Mouse (Mus musculus) bone marrow macrophage, adult 2 months (primary cell): Measurements from ENCODE around the gene Ncam2. TPM values are rescaled to one million over a fixed set of nuclear protein-coding genes. Genes with fewer than 3 reads are reported as not detected.

Source experiments
- H3K27ac ChIP-seq: 2 replicates; pipeline ENCODE4 v1.5.1; 2012; ENCODE audit warnings: low read depth, low read length; ENCODE audit not compliant: insufficient read depth
- H3K4me1 ChIP-seq: 2 replicates; pipeline ENCODE4 v1.6.1; 2012; ENCODE audit warnings: low read length; ENCODE audit not compliant: control insufficient read depth, insufficient read depth
- H3K4me3 ChIP-seq: 2 replicates; pipeline ENCODE4 v1.5.1; 2012; ENCODE audit warnings: mild to moderate bottlenecking, low read length, moderate library complexity; ENCODE audit not compliant: insufficient read depth
- CTCF ChIP-seq: IDR thresholded peaks from 2 replicates; pipeline ENCODE4 v1.5.1; 2012; ENCODE audit warnings: low read depth, mild to moderate bottlenecking, low read length, moderate library complexity
- POLR2A ChIP-seq: IDR thresholded peaks from 2 replicates; pipeline ENCODE4 v1.6.1; 2012; ENCODE audit warnings: mild to moderate bottlenecking, low read depth, low read length, borderline replicate concordance
- polyA plus RNA-seq: library from polyadenylated mRNA; stranded (reverse); fragments of >200 nt; gene quantifications from 2 replicates; pipeline ENCODE4 v1.2.4, GENCODE M21; 2012; ENCODE audit not compliant: missing spikeins, insufficient read depth, insufficient read length

Ncam2 gene
- polyA plus RNA-seq, 1 experiment, result 0.16 TPM

GRCm38 (mm10) chr16:81202721-81203161 lies 2.2 kb downstream of the Ncam2 start:
- Histone ChIP-seq H3K4me1 (no peaks in the 10 kb centered on the region), H3K27ac (no peak overlapping the region), H3K4me3 (no peak overlapping the region)
- no peak for TF ChIP-seq POLR2A
- no peak for TF ChIP-seq CTCF

GRCm38 (mm10) chr16:81204405-81205034 lies 4.0 kb downstream of the Ncam2 start:
- Histone ChIP-seq H3K4me3 (no peak overlapping the region), H3K4me1 (no peaks in the 10 kb centered on the region)
- TF ChIP-seq POLR2A (no peak), CTCF (no peak)

DNA sequence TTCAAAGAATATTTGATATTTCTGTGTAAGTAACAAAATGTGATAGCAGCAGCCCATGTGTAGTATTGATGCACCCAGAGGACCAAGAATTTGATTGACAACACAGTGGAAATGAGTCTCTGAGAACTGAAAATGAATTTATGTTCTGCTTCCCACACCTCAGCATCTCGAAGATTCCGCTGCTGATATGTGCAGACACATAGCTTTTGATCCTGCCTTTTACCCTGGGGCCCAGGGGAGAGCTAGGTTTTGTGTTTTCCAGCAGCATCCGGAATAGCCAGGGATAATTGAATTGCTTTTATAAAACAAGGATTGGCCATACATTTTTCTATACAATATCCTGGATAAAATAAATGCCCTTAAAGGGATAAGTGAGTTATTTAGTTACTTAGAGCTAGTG lies 20.7 kb downstream of the Ncam2 start:
- H3K27ac ChIP-seq, result no peak overlapping the region
- no peak overlapping the region for H3K4me3 ChIP-seq
- TF ChIP-seq CTCF (no peak), POLR2A (no peak)
- no peaks in the 10 kb centered on the region for H3K4me1 ChIP-seq

More at GRCm38 (mm10) chr16:81204405-81205034, 4.0 kb downstream of the Ncam2 start:
- no peak overlapping the region for H3K27ac ChIP-seq

- H3K4me3 ChIP-seq, result no peak overlapping the region
- H3K4me1 ChIP-seq, result no peaks in the 10 kb centered on the region
- no peak overlapping the region for H3K27ac ChIP-seq
- TF ChIP-seq POLR2A (no peak), CTCF (no peak)
Measured at GRCm38 (mm10) chr16:81223841-81224240, 23.3 kb downstream of the Ncam2 start.

- H3K27ac ChIP-seq, result no peak overlapping the region
- TF ChIP-seq POLR2A, result no peak
- TF ChIP-seq CTCF, result no peak
- H3K4me1 ChIP-seq, result no peaks in the 10 kb centered on the region
- no peak overlapping the region for H3K4me3 ChIP-seq
Measured at GRCm38 (mm10) chr16:81224253-81224652, 23.8 kb downstream of the Ncam2 start.

DNA sequence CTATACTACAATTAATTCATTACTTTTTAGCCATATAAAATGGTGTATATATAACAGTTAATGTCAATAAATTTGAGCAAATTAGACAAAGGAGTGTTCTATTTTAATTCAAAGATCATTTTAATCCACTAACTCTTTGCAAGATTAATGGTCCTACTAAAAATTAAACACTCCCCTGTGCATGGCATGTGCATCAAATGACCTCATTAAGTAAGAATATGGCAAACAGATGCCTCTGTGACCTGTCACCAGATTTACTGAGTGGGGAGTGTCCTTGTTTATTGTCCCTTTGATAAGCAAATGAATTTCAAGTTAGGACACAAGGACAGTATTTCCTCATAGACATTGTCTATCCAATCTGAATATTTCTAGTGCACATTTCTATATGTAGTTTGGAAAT lies 54.4 kb downstream of the Ncam2 start:
- Histone ChIP-seq H3K27ac (no peak overlapping the region), H3K4me3 (no peak overlapping the region), H3K4me1 (no peaks in the 10 kb centered on the region)
- no peak for TF ChIP-seq CTCF
- TF ChIP-seq POLR2A, result no peak

DNA sequence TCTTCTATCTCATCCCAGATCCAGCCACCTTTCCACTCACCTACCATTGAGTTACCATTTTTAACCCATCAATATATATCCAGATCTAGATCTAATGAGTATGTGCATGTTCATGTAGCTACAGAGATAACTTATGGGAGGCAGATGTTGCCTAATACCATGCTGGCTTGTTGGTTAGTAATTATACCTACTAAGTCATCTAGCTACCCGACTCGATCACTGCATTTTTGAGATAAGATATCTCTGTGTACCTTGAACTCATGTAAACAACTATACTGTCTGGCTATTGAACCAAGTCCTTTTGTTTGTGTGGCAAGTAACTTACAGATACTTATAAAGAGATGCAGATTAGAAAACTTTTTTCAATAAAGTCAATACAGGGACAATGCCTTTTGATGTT lies 59.9 kb downstream of the Ncam2 start:
- H3K27ac ChIP-seq, result no peak overlapping the region
- H3K4me3 ChIP-seq, result no peak overlapping the region
- no peak for TF ChIP-seq CTCF
- no peak for TF ChIP-seq POLR2A
- H3K4me1 ChIP-seq, result no peaks in the 10 kb centered on the region

- Histone ChIP-seq H3K4me3 (no peak overlapping the region), H3K27ac (no peak overlapping the region), H3K4me1 (no peaks in the 10 kb centered on the region)
- no peak for TF ChIP-seq CTCF
Measured at GRCm38 (mm10) chr16:81273597-81274360, 73.3 kb downstream of the Ncam2 start.

- H3K4me1 ChIP-seq, result no peaks in the 10 kb centered on the region
- TF ChIP-seq CTCF (no peak), POLR2A (no peak)
- no peak overlapping the region for H3K27ac ChIP-seq
- H3K4me3 ChIP-seq, result no peak overlapping the region
Measured at GRCm38 (mm10) chr16:81284241-81284640, 83.7 kb downstream of the Ncam2 start.

DNA sequence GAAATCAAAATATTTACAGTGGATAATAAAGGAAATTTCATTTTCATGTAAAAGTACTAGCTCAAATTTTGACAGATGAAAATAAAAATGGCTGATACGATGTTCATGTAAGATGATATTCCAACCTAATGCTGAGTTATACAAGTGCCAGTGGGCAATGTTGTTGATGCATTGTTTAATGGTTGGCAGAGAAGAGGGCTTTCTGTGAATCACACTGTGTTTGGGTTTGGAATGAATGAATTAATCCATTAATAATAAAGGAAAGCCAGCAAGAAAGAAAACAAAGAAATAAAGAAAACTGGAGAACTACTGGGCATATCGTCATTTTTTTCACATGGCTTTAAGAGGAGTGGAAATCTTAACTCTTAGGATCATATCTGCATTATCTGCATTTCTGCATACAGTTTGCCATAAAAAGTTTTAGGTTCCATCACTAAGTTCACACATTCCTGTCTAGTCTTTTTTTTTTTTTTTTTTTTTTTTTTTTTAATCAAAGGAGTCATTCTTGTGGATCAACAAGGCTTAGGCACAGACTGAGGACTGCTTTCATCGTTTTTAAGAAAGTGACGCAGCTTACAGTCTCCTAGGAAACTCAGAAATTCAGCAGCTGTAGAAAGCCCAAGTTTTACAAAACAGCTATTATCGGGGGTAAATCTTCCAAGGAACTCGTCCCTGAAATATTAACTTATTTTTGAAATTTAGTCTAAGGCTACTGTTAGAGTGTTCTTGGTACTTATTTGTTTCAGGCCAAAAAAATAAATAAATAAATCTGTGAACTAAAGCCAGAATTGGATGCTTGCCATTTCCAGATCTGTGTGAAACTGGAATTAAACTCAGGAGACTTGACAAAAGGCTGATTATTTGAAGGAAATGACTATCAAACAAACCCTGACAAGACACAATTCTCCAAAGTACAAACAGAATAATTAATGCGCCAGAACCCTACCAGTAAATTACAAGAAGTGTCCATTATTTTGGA lies 84.7 kb downstream of the Ncam2 start:
- no peaks in the 10 kb centered on the region for H3K4me1 ChIP-seq
- no peak overlapping the region for H3K4me3 ChIP-seq
- no peak for TF ChIP-seq CTCF
- TF ChIP-seq POLR2A, result no peak
- no peak overlapping the region for H3K27ac ChIP-seq
